Mouse (Mus musculus): ENCODE measurements around the gene Tmub2.

DNA sequence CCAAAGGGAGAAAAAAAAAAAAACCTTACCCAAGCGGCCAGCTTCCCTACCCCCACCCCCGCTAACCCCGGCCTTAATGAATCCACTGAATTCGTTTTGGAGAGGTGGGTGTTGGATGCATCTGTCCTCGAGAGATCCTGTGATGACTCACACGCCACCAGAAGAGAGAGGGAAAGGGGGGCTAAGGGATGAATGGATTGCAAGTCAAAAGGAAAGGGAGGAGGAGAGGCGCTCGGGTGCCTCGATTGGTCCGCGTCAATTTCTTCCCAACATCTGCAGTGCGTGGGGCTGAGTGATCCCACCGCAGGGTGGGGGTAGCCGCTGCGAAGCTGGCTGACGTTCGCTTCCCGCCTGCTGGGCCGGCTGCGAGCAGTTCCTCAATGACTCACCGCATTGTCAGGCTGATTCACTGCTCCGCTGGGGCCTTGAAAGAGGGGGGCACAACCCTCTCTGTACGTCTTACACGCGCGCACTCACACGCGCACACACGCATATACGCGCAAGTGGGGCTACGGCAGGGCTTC is 39.7 kb upstream of the Tmub2 start:
- TF ChIP-seq ZKSCAN1 (IDR thresholded peaks at IDR 0.05; ENCODE audit: borderline replicate concordance, low read depth, low read length) = no peak
- TF ChIP-seq CTCF (conservative IDR thresholded peaks at IDR 0.05 in 1 of 2, IDR thresholded peaks at IDR 0.05 in 1 of 2; ENCODE audit: low read depth in 2 of 2, low read length in 2 of 2) = no peak
- no peak for TF ChIP-seq RCOR1 (conservative IDR thresholded peaks at IDR 0.05; ENCODE audit: low read depth, low read length)
- no peak for TF ChIP-seq JUND (conservative IDR thresholded peaks at IDR 0.05; ENCODE audit: low read depth, low read length)
- 0 out of 2 replicates have a peak, but pooled peaks have one; percentile 14 for TF ChIP-seq POLR2A (IDR thresholded peaks at IDR 0.05; ENCODE audit: low read depth, low read length)
- TF ChIP-seq IRF4 (IDR thresholded peaks at IDR 0.05; ENCODE audit: low read depth, low read length) = peak; percentile 82

Data from CH12.LX (cell line).